In the genomic region with DNA sequence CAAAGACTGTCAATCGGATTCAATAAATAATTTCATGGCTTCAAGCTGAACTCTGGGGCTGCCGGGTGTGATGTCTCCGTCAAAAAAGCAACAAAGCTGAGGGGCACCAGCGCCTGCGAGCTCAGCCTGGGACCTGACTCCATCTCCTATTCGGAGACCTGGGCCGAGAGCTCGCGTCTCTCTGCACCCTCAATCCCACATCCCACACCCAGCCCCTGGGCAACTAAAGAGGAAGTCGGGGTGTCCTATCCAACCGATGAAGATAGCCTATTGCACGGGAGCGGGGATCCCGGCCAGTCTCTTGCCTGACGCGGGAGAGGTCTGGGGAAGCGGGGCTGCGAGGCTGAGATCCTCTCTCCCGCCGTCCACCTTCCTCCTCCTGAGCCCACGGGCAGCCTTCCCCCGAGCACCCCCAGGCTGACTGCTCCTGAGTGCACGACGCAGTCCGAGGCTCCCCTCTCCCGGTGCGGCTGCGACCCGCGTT, we compare ENCODE assay signal across 8 mouse cellular contexts. TPM values are rescaled to one million over a fixed set of nuclear protein-coding genes. Genes with fewer than 3 reads are reported as not detected.
DNase-seq lines count a peak whose midpoint lies in the region; ATAC-seq and TF ChIP-seq lines count a peak whose summit lies in the region.

No protein-coding gene starts in this region.

- WGBS in embryonic facial prominence, embryonic 15.5 days, result under 1% methylated on average over 30 of the region's 30 CpGs
- under 1% methylated on average over 29 of the region's 30 CpGs for WGBS in hindbrain, embryonic 11.5 days
- 2% methylated on average over 30 of the region's 30 CpGs for WGBS in liver, adult 2 months
- WGBS in midbrain, embryonic 16.5 days, result 0% methylated on average over 24 of the region's 30 CpGs
- WGBS in thymus, adult 2 months, result under 1% methylated on average over 30 of the region's 30 CpGs

- no peaks in the 10 kb centered on the region for H3K79me2 ChIP-seq in liver, adult 2 months (ENCODE audit: control insufficient read depth, insufficient read depth, low read length)

- H3K27me3 ChIP-seq in embryonic facial prominence, embryonic 15.5 days, result no peaks in the 10 kb centered on the region
- H3K27me3 ChIP-seq in hindbrain, embryonic 11.5 days (ENCODE audit: control insufficient read depth, insufficient read depth, low read length), result no peaks in the 10 kb centered on the region
- no peaks in the 10 kb centered on the region for H3K27me3 ChIP-seq in liver, adult 2 months (ENCODE audit: control insufficient read depth, insufficient read depth, low read length)
- no peaks in the 10 kb centered on the region for H3K27me3 ChIP-seq in midbrain, embryonic 16.5 days (ENCODE audit: control insufficient read depth, insufficient read depth, low read depth, low read length)
- no peaks in the 10 kb centered on the region for H3K27me3 ChIP-seq in thymus, adult 2 months (ENCODE audit: control insufficient read depth, insufficient read depth, low read length)

- ATAC-seq in cerebellum, adult (ENCODE audit: insufficient number of reproducible peaks, low FRiP score, low TSS enrichment), result 0 out of 2 replicates have a peak, but pooled peaks have one; percentile 23
- ATAC-seq in embryonic facial prominence, embryonic 15.5 days (ENCODE audit: insufficient number of reproducible peaks, low FRiP score, low TSS enrichment, low read depth), result peak; percentile 36
- ATAC-seq in hindbrain, embryonic 11.5 days (ENCODE audit: low FRiP score), result peak; percentile 48; the same call in 1 of the 2 replicates
- ATAC-seq in midbrain, embryonic 16.5 days, result no peak; the same call in 1 of the 2 replicates

- no peak for TF ChIP-seq POLR2A in liver, adult 2 months (IDR thresholded peaks at IDR 0.05; ENCODE audit: extremely low read depth, insufficient read depth, low read length)
- no peak for TF ChIP-seq POLR2A in thymus, adult 2 months (IDR thresholded peaks at IDR 0.05; ENCODE audit: control insufficient read depth, extremely low read depth, insufficient read depth, low read length, poor library complexity)

- TF ChIP-seq CTCF in liver, adult 2 months (IDR thresholded peaks at IDR 0.05; ENCODE audit: low read depth, low read length), result no peak
- TF ChIP-seq CTCF in thymus, adult 2 months (IDR thresholded peaks at IDR 0.05; ENCODE audit: borderline replicate concordance, control insufficient read depth, extremely low read depth, insufficient read depth, low read length, poor library complexity), result 0 out of 2 replicates have a peak, but pooled peaks have one; percentile 20

- peaks cover 32% of the 10 kb centered on the region for H3K4me1 ChIP-seq in embryonic facial prominence, embryonic 15.5 days
- no peaks in the 10 kb centered on the region; the same call in 1 of the 2 replicates for H3K4me1 ChIP-seq in hindbrain, embryonic 11.5 days (replicated peaks; ENCODE audit: control insufficient read depth, insufficient read depth, low read length)
- peaks cover 2% of the 10 kb centered on the region for H3K4me1 ChIP-seq in liver, adult 2 months (ENCODE audit: control insufficient read depth, insufficient read depth, low read length)
- H3K4me1 ChIP-seq in midbrain, embryonic 16.5 days (ENCODE audit: control insufficient read depth, insufficient read depth, low read length), result peaks cover 18% of the 10 kb centered on the region
- peaks cover 24% of the 10 kb centered on the region for H3K4me1 ChIP-seq in thymus, adult 2 months (replicated peaks; ENCODE audit: control insufficient read depth, insufficient read depth, low read length)

- H3K4me2 ChIP-seq in embryonic facial prominence, embryonic 15.5 days (replicated peaks), result peak overlapping the region; percentile 87
- peak overlapping the region; percentile 82 for H3K4me2 ChIP-seq in hindbrain, embryonic 11.5 days (replicated peaks; ENCODE audit: low read depth, low read length)
- peak overlapping the region; percentile 57 for H3K4me2 ChIP-seq in midbrain, embryonic 16.5 days (ENCODE audit: low read length)

- peak overlapping the region; percentile 75 for H3K9ac ChIP-seq in embryonic facial prominence, embryonic 15.5 days
- H3K9ac ChIP-seq in hindbrain, embryonic 11.5 days (ENCODE audit: low read depth, low read length), result peak overlapping the region; percentile 78
- peak overlapping the region; percentile 90 for H3K9ac ChIP-seq in liver, adult 2 months (ENCODE audit: low read depth, low read length)
- peak overlapping the region; percentile 98 for H3K9ac ChIP-seq in midbrain, embryonic 16.5 days (ENCODE audit: low read depth, low read length)

- no peaks in the 10 kb centered on the region for H3K9me3 ChIP-seq in embryonic facial prominence, embryonic 15.5 days (replicated peaks)
- no peaks in the 10 kb centered on the region for H3K9me3 ChIP-seq in hindbrain, embryonic 11.5 days (ENCODE audit: control insufficient read depth, low read length)
- no peaks in the 10 kb centered on the region for H3K9me3 ChIP-seq in midbrain, embryonic 16.5 days (replicated peaks; ENCODE audit: control insufficient read depth, low read length, poor library complexity, severe bottlenecking)

- H3K27ac ChIP-seq in embryonic facial prominence, embryonic 15.5 days (replicated peaks), result peak overlapping the region; percentile 88
- H3K27ac ChIP-seq in hindbrain, embryonic 11.5 days (ENCODE audit: low read depth, low read length), result peak overlapping the region; percentile 71
- H3K27ac ChIP-seq in liver, adult 2 months (replicated peaks; ENCODE audit: insufficient read depth, low read depth, low read length), result peak overlapping the region; percentile 45
- H3K27ac ChIP-seq in midbrain, embryonic 16.5 days (ENCODE audit: low read length), result peak overlapping the region; percentile 97
- H3K27ac ChIP-seq in thymus, adult 2 months (ENCODE audit: control insufficient read depth, insufficient read depth, low read length), result peak overlapping the region; percentile 31

- H3K36me3 ChIP-seq in embryonic facial prominence, embryonic 15.5 days, result no peaks in the 10 kb centered on the region
- no peaks in the 10 kb centered on the region for H3K36me3 ChIP-seq in hindbrain, embryonic 11.5 days (ENCODE audit: control insufficient read depth, insufficient read depth, low read length)
- H3K36me3 ChIP-seq in liver, adult 2 months (ENCODE audit: control insufficient read depth, insufficient read depth, low read length), result no peaks in the 10 kb centered on the region
- no peaks in the 10 kb centered on the region for H3K36me3 ChIP-seq in midbrain, embryonic 16.5 days (ENCODE audit: control insufficient read depth, insufficient read depth, low read length)
- no peaks in the 10 kb centered on the region for H3K36me3 ChIP-seq in thymus, adult 2 months (ENCODE audit: control insufficient read depth, insufficient read depth, low read length)

- no peak for DNase-seq in cerebellum, postnatal 10 days
- DNase-seq in R1 (ENCODE audit: low read depth, low spot score), result peak; percentile 59
- no peak for DNase-seq in hindbrain, embryonic 11.5 days (ENCODE audit: low spot score)
- DNase-seq in liver, adult 2 months (ENCODE audit: extremely low read depth, low read depth, low spot score), result no peak
- DNase-seq in thymus, adult 2 months, result peak; percentile 59

- H3K4me3 ChIP-seq in embryonic facial prominence, embryonic 15.5 days (replicated peaks), result peak overlapping the region; percentile 78
- peak overlapping the region; percentile 83 for H3K4me3 ChIP-seq in hindbrain, embryonic 11.5 days (ENCODE audit: low read depth, low read length)
- H3K4me3 ChIP-seq in liver, adult 2 months (ENCODE audit: insufficient read depth, low read depth, low read length), result peak overlapping the region; percentile 84
- H3K4me3 ChIP-seq in midbrain, embryonic 16.5 days (ENCODE audit: low read depth, low read length), result peak overlapping the region; percentile 79
- H3K4me3 ChIP-seq in thymus, adult 2 months (ENCODE audit: control insufficient read depth, insufficient read depth, low read length), result peak overlapping the region; percentile 71

RNA-seq across cellular contexts. Expression of a gene that starts 0.7 kb away (rescaled TPM):
- 22.9 and 23.1 TPM in 2 replicates for polyA plus RNA-seq in embryonic facial prominence, embryonic 15.5 days (2015; fragmentation: Nextera tagmentation; extraction: Ambion mirVana)
- polyA plus RNA-seq in hindbrain, embryonic 11.5 days (2014; fragmentation: Nextera tagmentation; extraction: Ambion mirVana), result 15.1 and 19.4 TPM in 2 replicates
- 7.2 and 8.5 TPM in 2 replicates for total RNA-seq in liver, adult 2 months (2014; rRNA removed)
- 1.6 and 2.3 TPM in 2 replicates for polyA plus RNA-seq in liver, adult 2 months (2012; rRNA removed)
- 29.9 and 31.4 TPM in 2 replicates for polyA plus RNA-seq in midbrain, embryonic 16.5 days (2015; fragmentation: Nextera tagmentation; extraction: Ambion mirVana)
- 92.6 and 92.9 TPM in 2 replicates for polyA plus RNA-seq in thymus, adult 2 months (2012; rRNA removed)

Comparison
In these comparisons a context has a peak if more than half of its experiments do, and no peak if none do; other contexts are left out.
1. DNase-seq: peak in R1 (single experiment) and thymus, adult 2 months (single experiment); none in cerebellum, postnatal 10 days (0 of 2), hindbrain, embryonic 11.5 days (single experiment) and liver, adult 2 months (single experiment).
2. H3K27ac ChIP-seq: peak in every context shown above with its lines; median percentile 97 in midbrain, embryonic 16.5 days; 88 in embryonic facial prominence, embryonic 15.5 days; 71 in hindbrain, embryonic 11.5 days; 45 in liver, adult 2 months; 31 in thymus, adult 2 months.
3. Peak in every context shown above with its lines, with median percentiles within 50 percentile points of each other: H3K4me2 ChIP-seq, H3K4me3 ChIP-seq and H3K9ac ChIP-seq.